Mouse (Mus musculus) neural tube, embryonic 11.5 days (tissue): ENCODE results near the gene Bin2. TPM values are rescaled to one million over a fixed set of nuclear protein-coding genes. Genes with fewer than 3 reads are reported as not detected.

Experiments
- ATAC-seq: fragments of 200-750 bp; cut with Nextera tagmentation; 2 replicates; pipeline ENCODE4 v1.8.0; 2017; ENCODE audit warnings: moderate number of reproducible peaks, mild to moderate bottlenecking, moderate TSS enrichment, moderate library complexity; ENCODE audit not compliant: insufficient read depth, low FRiP score, low TSS enrichment
- DNase-seq: peaks from one replicate; pipeline ENCODE4 v3.0.0-alpha.2; 2015; ENCODE audit warnings: low spot score
- H3K27ac ChIP-seq: fragments of 300-500 bp; sonication (generic); 2 replicates; pipeline ENCODE4 v1.5.1; 2014; ENCODE audit warnings: low read depth, mild to moderate bottlenecking, low read length
- H3K27me3 ChIP-seq: fragments of 300-500 bp; sonication (generic); 2 replicates; pipeline ENCODE4 v1.6.1; 2014; ENCODE audit warnings: mild to moderate bottlenecking, low read length, mixed read lengths; ENCODE audit not compliant: control insufficient read depth, insufficient read depth
- H3K36me3 ChIP-seq: fragments of 300-500 bp; sonication (generic); 2 replicates; pipeline ENCODE4 v1.6.1; 2014; ENCODE audit warnings: mild to moderate bottlenecking, low read length, moderate library complexity, mixed read lengths; ENCODE audit not compliant: control insufficient read depth, insufficient read depth
- H3K4me1 ChIP-seq: fragments of 300-500 bp; sonication (generic); 2 replicates; pipeline ENCODE4 v1.6.1; 2014; ENCODE audit warnings: low read length, mixed read lengths; ENCODE audit not compliant: control insufficient read depth, insufficient read depth
- H3K4me2 ChIP-seq: fragments of 300-500 bp; sonication (generic); 2 replicates; pipeline ENCODE4 v1.6.1; 2014; ENCODE audit warnings: low read depth, mild to moderate bottlenecking, moderate library complexity
- H3K4me3 ChIP-seq: fragments of 300-500 bp; sonication (generic); 2 replicates; pipeline ENCODE4 v1.5.1; 2014; ENCODE audit warnings: low read depth, low read length
- H3K9ac ChIP-seq: fragments of 300-500 bp; sonication (generic); 2 replicates; pipeline ENCODE4 v1.6.1; 2014; ENCODE audit warnings: mild to moderate bottlenecking, low read length
- H3K9me3 ChIP-seq: fragments of 300-500 bp; sonication (generic); 2 replicates; pipeline ENCODE4 v1.6.1; 2016; ENCODE audit warnings: low read length; ENCODE audit not compliant: control insufficient read depth
- WGBS: fragments of 180-500 bp; shearing (Covaris S2); extraction: QIAGEN DNeasy Blood & Tissue Kit; methylation state at CpG from one replicate; pipeline ENCODE4 v1.1.7; 2014; 5-methylcytosine and 5-hydroxymethylcytosine counted together
- polyA plus RNA-seq: library from polyadenylated mRNA; unstranded; fragments of >200 nt; fragmentation: Nextera tagmentation; extraction: Ambion mirVana; gene quantifications from 2 replicates; pipeline ENCODE4 v1.2.1, GENCODE M21; 2014

The Bin2 gene
- polyA plus RNA-seq, 1 experiment from 2014 or later, result 3.6 TPM

DNA sequence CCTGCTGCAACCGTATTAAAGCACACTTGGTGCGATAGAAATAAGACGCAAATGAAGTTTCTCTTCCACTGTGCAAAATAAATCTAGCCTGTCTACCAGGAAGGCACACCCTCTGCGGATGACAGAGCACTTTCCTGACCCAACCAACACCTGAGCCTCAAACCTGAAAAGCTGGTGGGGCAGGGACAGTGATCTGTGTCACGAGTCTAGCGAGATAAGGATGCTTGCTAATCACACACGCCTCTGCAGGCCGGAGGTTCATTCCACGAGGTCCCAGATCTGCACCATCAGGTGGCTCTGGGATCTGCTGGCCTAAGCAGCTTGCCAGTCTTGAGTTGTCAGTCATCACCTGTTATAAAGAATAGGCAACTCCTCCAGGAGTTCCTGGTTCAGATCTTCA is 17.7 kb downstream of the Bin2 start:
- Histone ChIP-seq H3K4me3 (no peak overlapping the region), H3K9me3 (no peaks in the 10 kb centered on the region), H3K27me3 (no peaks in the 10 kb centered on the region), H3K36me3 (no peaks in the 10 kb centered on the region), H3K4me1 (no peaks in the 10 kb centered on the region), H3K27ac (no peak overlapping the region), H3K4me2 (no peak overlapping the region), H3K9ac (no peak overlapping the region)
- 89% methylated on average over 9 of the region's 9 CpGs for WGBS
- ATAC-seq (no peak), DNase-seq (no peak)

DNA sequence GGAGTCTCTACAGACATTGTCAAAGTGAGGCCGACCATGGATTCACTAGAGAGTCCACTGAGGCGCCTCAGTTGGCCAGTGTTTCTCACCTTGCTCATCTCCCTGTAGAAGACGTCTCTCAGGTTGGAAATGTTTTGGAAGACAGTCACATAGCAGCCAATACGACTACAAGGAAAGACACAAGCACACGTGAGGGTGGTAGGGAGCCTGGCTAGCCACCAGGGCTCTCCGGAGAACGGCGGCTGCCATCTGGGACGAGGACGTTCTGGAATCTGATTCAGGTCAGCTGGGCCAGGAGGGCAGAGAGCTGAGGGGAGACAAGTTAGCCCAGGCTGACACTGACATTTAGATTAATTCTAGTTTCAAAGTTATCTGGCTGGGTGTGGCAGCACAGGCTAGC is 19.2 kb downstream of the Bin2 start:
- Histone ChIP-seq H3K9me3 (no peaks in the 10 kb centered on the region), H3K9ac (no peak overlapping the region), H3K27ac (no peak overlapping the region), H3K36me3 (no peaks in the 10 kb centered on the region), H3K4me2 (no peak overlapping the region), H3K4me1 (no peaks in the 10 kb centered on the region), H3K4me3 (no peak overlapping the region), H3K27me3 (no peaks in the 10 kb centered on the region)
- 88% methylated on average over 10 of the region's 10 CpGs for WGBS
- ATAC-seq (no peak), DNase-seq (no peak)

DNA sequence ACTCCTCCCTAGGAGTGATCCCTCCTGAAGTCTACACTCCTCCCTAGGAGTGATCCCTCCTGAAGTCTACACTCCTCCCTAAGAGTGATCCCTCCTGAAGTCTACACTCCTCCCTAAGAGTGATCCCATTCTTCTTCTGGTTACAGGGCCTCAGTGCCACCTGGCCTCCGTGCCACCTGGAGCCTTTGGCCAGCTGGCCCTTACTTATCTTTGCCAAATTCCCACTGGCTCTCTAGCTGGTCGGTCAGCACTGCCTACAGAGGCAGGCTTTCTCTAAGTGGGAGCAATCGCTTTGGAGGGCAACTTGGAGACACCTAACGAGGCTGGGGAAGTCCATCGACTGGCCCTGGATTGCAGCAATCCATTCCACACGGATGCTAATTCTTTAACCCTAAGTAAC is 23.2 kb downstream of the Bin2 start:
- no peak overlapping the region for H3K9ac ChIP-seq
- no peak overlapping the region for H3K27ac ChIP-seq
- no peak for ATAC-seq
- no peak for DNase-seq
- no peaks in the 10 kb centered on the region for H3K27me3 ChIP-seq
- H3K36me3 ChIP-seq, result no peaks in the 10 kb centered on the region
- WGBS, result 79% methylated on average over 6 of the region's 6 CpGs
- no peak overlapping the region for H3K4me2 ChIP-seq
- H3K9me3 ChIP-seq, result no peaks in the 10 kb centered on the region
- H3K4me1 ChIP-seq, result no peaks in the 10 kb centered on the region
- no peak overlapping the region for H3K4me3 ChIP-seq

DNA sequence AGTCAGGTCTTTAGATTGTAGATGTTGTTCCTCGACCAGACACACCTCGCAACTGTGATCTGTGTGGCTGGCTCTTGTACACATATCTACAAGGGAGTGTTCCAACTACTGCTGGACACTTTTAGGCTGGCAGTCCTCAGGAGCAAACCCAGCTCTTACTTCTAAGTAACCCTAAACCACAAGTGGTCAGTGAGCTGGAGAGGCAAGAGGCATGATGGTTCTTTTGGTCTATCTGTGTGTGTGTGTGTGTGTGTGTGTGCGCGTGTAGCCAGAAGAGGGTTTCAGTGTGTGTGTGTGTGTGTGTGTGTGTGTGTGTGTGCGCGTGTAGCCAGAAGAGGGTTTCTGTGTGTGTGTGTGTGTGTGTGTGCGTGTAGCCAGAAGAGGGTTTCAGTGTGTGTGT is 26.9 kb downstream of the Bin2 start:
- Histone ChIP-seq H3K36me3 (no peaks in the 10 kb centered on the region), H3K4me3 (no peak overlapping the region), H3K27me3 (peaks cover 12% of the 10 kb centered on the region), H3K27ac (no peak overlapping the region), H3K9me3 (no peaks in the 10 kb centered on the region), H3K9ac (no peak overlapping the region), H3K4me1 (no peaks in the 10 kb centered on the region), H3K4me2 (no peak overlapping the region)
- WGBS, result 97% methylated on average over 7 of the region's 7 CpGs
- no peak for DNase-seq
- no peak for ATAC-seq

DNA sequence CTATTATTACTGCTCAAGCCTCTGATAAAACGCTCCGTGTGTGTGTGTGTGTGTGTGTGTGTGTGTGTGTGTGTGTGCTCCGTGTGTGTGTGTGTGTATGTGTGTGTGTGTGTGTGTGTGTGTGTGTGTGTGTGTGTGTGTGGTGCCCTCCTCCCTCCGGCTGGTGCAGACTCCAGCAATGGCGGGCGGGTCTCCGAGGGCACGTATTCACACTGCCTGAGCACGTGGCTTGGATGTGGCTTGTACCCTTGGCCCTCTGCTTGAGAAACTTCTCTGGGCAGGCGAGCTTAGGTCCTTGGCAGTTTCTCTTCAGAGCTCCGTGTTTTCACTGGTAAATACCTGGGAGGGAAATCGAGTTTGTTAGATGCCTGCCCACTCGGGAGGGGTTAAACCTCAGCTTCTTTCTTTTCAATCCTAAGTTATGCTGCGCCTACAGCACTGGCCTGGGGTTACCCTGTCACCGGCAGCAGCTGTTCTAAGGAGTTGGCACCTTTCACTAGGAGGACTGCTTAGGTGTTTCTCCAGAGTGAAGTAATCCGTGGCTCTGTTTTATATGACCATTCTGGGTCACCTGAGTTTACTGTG is 28.0 kb downstream of the Bin2 start:
- WGBS, result 77% methylated on average over 12 of the region's 16 CpGs
- H3K9me3 ChIP-seq, result no peaks in the 10 kb centered on the region
- H3K4me3 ChIP-seq, result no peak overlapping the region
- no peak overlapping the region for H3K4me2 ChIP-seq
- H3K36me3 ChIP-seq, result no peaks in the 10 kb centered on the region
- H3K4me1 ChIP-seq, result peaks cover 8% of the 10 kb centered on the region
- H3K27ac ChIP-seq, result no peak overlapping the region
- no peak overlapping the region for H3K9ac ChIP-seq
- ATAC-seq, result no peak
- H3K27me3 ChIP-seq, result peaks cover 23% of the 10 kb centered on the region
- no peak for DNase-seq

DNA sequence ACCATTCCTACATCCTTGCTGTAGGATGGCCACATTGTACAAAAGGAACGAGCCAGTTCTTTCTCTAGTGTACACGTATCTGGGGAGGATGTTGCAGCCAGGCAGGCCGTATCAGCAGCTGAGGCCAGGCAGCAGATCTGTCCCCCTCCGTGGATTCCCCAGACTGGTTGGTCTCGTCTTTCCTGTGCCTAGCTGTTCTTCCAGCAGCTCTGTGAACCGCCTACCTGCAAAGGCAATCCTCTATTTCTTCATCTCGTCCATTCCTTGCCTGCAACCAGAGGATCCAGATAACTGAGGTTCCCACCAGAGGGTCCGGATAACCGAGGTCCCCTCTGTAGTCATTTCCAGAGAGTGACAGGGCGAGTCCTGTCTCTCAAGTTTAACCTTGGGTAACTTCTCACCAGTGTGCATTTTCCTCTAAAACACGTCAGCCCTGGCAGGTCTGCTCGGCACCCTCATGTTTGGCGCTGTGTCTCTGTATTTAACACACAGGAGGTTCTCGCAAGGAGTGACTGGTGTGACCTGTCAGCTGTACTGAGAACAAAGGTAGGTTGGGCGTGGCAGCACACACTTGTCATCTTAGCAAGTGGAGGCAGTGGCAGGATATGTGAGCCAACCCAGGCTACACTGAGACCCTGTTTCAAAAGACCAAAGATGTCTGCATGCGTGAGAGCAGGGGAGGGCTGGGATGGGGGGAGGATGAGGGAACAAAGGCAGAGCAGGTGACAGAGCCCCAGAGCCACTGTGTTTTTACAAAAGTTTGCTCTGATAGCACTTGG is 29.2 kb downstream of the Bin2 start:
- ATAC-seq, result no peak
- H3K9ac ChIP-seq, result no peak overlapping the region
- no peak overlapping the region for H3K27ac ChIP-seq
- no peaks in the 10 kb centered on the region for H3K36me3 ChIP-seq
- no peaks in the 10 kb centered on the region for H3K9me3 ChIP-seq
- H3K27me3 ChIP-seq, result peaks cover 34% of the 10 kb centered on the region
- H3K4me1 ChIP-seq, result peaks cover 11% of the 10 kb centered on the region
- no peak for DNase-seq
- no peak overlapping the region for H3K4me3 ChIP-seq
- no peak overlapping the region for H3K4me2 ChIP-seq
- 77% methylated on average over 16 of the region's 16 CpGs for WGBS

DNA sequence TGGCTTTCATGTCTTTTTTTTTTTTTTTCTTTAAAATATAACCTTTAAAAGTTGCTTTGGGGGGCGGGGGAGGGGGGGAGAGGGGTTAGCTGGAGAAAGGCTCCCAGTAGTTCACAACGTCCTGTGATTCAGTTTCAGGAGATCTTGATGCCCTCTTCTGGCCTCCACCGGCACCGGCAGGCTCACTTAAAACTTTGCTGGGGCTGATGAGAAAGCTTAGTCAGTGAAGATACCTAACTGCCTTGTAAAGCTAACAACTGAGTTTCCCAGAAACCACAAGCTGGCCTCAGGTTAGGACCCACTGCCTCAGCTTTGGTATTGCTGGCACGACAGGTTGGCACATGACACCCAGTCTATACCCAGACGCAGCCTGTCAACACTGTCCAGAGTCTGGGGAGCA is 31.7 kb downstream of the Bin2 start:
- no peaks in the 10 kb centered on the region for H3K9me3 ChIP-seq
- no peak overlapping the region for H3K27ac ChIP-seq
- 16% methylated on average over 6 of the region's 6 CpGs for WGBS
- ATAC-seq (no peak), DNase-seq (no peak)
- peaks cover 11% of the 10 kb centered on the region for H3K4me1 ChIP-seq
- peaks cover 44% of the 10 kb centered on the region for H3K27me3 ChIP-seq
- no peaks in the 10 kb centered on the region for H3K36me3 ChIP-seq
- no peak overlapping the region for H3K4me2 ChIP-seq
- no peak overlapping the region for H3K4me3 ChIP-seq
- no peak overlapping the region for H3K9ac ChIP-seq

DNA sequence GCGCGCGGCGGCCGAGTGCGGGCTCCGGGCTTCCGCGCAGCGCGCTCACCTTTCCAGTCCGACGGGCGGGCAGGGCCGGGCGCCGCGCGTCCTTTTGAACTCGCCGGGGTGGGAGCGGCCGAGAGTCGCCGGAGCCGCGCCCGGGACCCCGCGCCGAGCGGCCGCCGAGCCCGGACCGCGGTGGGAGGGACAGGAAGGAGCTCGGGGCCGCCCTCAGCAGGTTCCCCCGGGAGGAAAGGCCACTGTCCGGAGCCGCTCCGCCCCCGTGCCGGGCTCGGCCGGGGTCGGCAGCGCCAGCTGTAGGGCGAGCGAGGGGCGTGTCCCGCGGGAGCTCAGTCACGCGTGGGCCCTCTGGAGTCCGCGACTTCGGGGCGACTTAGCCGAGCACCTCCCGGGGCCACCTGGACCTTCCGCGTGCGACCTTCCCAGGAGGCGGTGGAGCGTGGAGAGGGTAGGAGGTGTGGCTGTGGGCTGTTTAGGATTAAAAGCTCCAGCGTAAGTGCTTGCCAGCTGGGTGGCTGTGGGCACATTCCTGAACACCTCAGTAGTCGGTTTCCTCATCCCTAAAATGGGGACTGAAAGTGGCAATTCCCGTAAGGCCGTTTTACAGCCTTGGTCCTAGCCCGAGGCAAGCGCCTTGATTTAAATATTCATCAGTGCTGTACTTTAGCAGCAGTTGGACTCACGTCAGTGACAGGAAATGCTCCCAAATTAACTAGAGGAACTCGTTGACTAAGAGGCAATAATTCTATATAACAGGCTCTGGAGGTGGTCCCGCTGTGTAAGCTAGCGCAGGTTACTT is 32.5 kb downstream of the Bin2 start, which contains the start of gene Smagp:
Gene Smagp, minus strand, starts transcription at position 241 of the 802 bp plus-strand sequence.
- Histone ChIP-seq H3K27me3 (peaks cover 44% of the 10 kb centered on the region), H3K9me3 (no peaks in the 10 kb centered on the region), H3K9ac (peak within 1 kb of the TSS; percentile 1; the same call in 1 of the 2 replicates), H3K4me1 (peaks cover 11% of the 10 kb centered on the region), H3K4me3 (peak within 1 kb of the TSS; percentile 44), H3K36me3 (no peaks in the 10 kb centered on the region), H3K4me2 (peak within 1 kb of the TSS; percentile 77), H3K27ac (no peak within 1 kb of the TSS)
- ATAC-seq, result no peak
- DNase-seq, result no peak
- WGBS, result under 1% methylated on average over 75 of the region's 77 CpGs
